Mouse (Mus musculus): ENCODE measurements around the gene Gmpr2. TPM values are rescaled to one million over a fixed set of nuclear protein-coding genes. Genes with fewer than 3 reads are reported as not detected.

Gmpr2 gene
- polyA plus RNA-seq, 1 experiment from 2014 or later, result 60.0 TPM

DNA sequence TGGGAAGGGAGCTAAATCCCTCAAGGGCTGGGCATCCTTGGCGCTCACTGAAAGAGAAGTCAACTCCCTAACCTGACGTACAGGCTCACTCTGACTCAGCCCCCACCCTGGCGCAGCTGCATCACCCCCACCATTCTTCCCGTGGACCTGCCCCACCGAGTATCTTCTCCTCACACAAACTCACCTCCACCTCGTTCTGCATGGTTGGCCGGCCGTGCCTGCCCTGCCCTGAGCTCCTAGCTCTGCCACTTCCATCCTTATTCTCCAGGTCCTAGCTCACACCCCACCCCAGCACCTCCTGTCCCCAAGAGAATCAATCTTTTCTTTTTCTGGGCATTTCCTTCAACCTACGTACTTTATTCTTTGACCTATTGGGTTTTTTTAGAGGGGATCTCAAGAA is 29.4 kb downstream of the Gmpr2 start:
- Histone ChIP-seq H3K4me3 (no peak overlapping the region), H3K27ac (no peak overlapping the region), H3K4me1 (replicated peaks) (0 out of 2 replicates have a peak, but pooled peaks cover 2% of the 10 kb centered on the region), H3K27me3 (ENCODE audit: insufficient read depth, poor library complexity, severe bottlenecking) (no peaks in the 10 kb centered on the region), H3K36me3 (no peaks in the 10 kb centered on the region), H3K9me3 (no peaks in the 10 kb centered on the region)
- 64% methylated on average over 9 of the region's 9 CpGs for WGBS
- DNase-seq (ENCODE audit: low spot score), result no peak

DNA sequence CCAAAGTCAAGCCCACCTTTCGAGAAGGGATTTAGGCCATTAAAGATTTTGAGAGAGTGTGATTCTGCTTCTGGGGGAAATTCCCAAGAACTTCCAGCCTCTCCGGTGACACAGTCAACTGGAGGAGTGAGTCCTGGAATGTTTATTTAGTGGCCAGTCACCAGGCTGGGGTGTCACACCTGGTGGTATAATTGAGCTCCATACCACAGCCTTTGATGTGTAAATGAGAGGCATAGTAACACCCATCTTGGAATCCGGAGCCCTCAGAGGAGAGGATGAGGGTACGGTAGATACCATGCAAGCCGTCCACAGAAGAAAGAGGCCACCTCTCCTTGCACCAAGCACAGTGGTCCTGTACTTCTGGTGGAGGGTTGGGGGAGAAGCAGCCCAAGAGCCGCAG is 31.0 kb downstream of the Gmpr2 start:
- no peaks in the 10 kb centered on the region for H3K27me3 ChIP-seq (ENCODE audit: insufficient read depth, poor library complexity, severe bottlenecking)
- WGBS, result 69% methylated on average over 6 of the region's 6 CpGs
- DNase-seq (ENCODE audit: low spot score), result no peak
- H3K27ac ChIP-seq, result no peak overlapping the region
- H3K9me3 ChIP-seq, result no peaks in the 10 kb centered on the region
- no peak overlapping the region for H3K4me3 ChIP-seq
- 0 out of 2 replicates have a peak, but pooled peaks cover 2% of the 10 kb centered on the region for H3K4me1 ChIP-seq (replicated peaks)
- H3K36me3 ChIP-seq, result no peaks in the 10 kb centered on the region

DNA sequence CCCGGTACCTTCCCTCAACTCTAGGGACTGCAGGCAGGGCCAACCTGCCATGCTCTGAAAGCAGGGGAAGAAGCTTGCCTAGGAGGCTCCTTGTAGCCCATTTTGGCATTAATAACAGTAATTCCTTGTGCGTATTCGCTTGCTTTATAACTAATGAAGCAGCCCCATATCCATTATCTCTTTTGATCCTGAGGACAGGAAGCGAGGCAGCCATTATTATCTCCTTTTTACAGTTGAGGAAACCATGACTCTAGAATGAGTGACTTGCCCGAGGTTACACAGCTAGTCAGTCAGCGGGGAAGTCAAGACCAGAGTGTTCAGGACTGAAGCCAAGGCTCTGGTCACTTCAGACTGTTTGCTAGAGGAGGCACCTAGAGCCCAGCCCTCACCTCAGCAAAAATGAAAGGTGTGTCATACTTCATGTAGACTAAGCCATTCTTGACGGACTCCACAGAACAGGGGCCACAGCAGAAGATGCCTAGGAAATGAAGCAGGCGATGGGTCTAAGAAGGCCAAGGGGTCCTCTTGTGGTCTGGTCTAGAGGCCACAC is 34.4 kb downstream of the Gmpr2 start:
- no peak for DNase-seq (ENCODE audit: low spot score)
- 0 out of 2 replicates have a peak, but pooled peaks cover under 1% of the 10 kb centered on the region for H3K4me1 ChIP-seq (replicated peaks)
- 92% methylated on average over 8 of the region's 8 CpGs for WGBS
- H3K36me3 ChIP-seq, result no peaks in the 10 kb centered on the region
- H3K27me3 ChIP-seq (ENCODE audit: insufficient read depth, poor library complexity, severe bottlenecking), result 0 out of 2 replicates have a peak, but pooled peaks cover 3% of the 10 kb centered on the region
- H3K9me3 ChIP-seq, result no peaks in the 10 kb centered on the region
- no peak overlapping the region for H3K27ac ChIP-seq
- H3K4me3 ChIP-seq, result no peak overlapping the region

DNA sequence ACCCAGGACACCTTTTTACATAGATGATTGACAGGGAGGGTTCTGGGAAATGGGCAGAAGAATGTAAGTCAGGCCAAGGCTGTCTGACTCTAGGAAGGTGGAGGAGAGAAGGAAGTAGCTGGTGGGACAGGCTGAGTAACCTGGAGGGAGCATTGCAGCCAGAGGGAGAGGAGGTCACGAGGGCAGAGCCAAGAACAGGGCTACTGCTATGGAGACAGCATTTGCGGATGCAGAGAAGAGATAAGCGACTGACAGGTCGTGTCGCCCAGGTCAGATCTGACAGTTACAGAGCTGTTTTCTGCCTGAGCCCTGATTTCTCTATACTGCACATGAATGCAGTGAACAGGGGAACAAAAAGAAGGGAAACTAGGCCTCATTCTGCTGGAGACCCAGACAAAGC is 35.7 kb downstream of the Gmpr2 start:
- H3K4me3 ChIP-seq, result no peak overlapping the region
- no peaks in the 10 kb centered on the region for H3K36me3 ChIP-seq
- 77% methylated on average over 5 of the region's 5 CpGs for WGBS
- no peaks in the 10 kb centered on the region for H3K9me3 ChIP-seq
- no peaks in the 10 kb centered on the region for H3K4me1 ChIP-seq (replicated peaks)
- no peak overlapping the region for H3K27ac ChIP-seq
- no peak for DNase-seq (ENCODE audit: low spot score)
- H3K27me3 ChIP-seq (ENCODE audit: insufficient read depth, poor library complexity, severe bottlenecking), result peaks cover 14% of the 10 kb centered on the region

DNA sequence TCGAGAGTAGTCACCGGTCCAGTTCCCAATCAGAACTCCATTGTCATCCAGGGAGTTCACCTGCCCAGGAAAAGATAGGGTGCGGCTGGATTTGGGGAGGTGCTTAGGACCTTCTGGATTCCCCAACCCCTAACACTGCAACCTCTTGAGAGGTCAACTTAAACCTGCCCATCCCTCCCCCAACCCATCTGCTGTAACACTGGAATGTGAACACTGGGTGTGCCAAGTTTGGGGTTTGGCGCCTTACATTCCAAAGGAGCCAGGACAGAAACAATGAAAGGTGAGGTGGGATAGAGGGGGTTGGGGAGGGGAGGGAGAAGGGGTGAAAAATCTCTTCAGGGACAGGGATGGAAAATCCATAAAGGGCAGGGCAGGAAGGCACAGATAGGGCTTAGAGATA is 37.8 kb downstream of the Gmpr2 start:
- H3K27ac ChIP-seq, result no peak overlapping the region
- H3K9me3 ChIP-seq, result no peaks in the 10 kb centered on the region
- WGBS, result 86% methylated on average over 4 of the region's 4 CpGs
- H3K27me3 ChIP-seq (ENCODE audit: insufficient read depth, poor library complexity, severe bottlenecking), result peaks cover 33% of the 10 kb centered on the region
- DNase-seq (ENCODE audit: low spot score), result no peak
- H3K4me3 ChIP-seq, result no peak overlapping the region
- peaks cover 13% of the 10 kb centered on the region for H3K4me1 ChIP-seq (replicated peaks)
- no peaks in the 10 kb centered on the region for H3K36me3 ChIP-seq

DNA sequence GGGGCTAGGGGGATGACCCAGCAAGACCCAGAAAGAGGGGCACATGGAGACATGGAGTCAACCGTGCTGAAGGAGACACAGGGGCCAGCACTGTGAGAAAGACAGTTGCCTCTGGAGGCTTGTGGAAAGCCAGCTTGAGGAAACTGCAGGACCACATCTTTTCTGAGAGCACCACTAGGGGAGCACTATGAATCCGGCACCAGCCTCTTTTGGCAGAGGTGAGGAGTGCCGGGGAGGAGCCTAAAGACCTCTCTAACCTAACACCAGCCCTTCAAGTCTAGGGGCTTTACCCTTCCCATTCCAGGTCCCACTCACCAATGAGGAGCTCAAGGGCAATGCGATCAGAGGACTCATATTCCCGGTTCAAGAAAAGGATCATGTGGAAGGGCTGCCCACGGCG is 40.0 kb downstream of the Gmpr2 start:
- H3K36me3 ChIP-seq, result peaks cover 9% of the 10 kb centered on the region
- no peak overlapping the region for H3K4me3 ChIP-seq
- DNase-seq (ENCODE audit: low spot score), result no peak
- no peak overlapping the region for H3K27ac ChIP-seq
- peaks cover 13% of the 10 kb centered on the region for H3K4me1 ChIP-seq (replicated peaks)
- whole genome bisulfite sequencing, result 80% methylated on average over 7 of the region's 7 CpGs
- peaks cover 33% of the 10 kb centered on the region for H3K27me3 ChIP-seq (ENCODE audit: insufficient read depth, poor library complexity, severe bottlenecking)
- H3K9me3 ChIP-seq, result no peaks in the 10 kb centered on the region

DNA sequence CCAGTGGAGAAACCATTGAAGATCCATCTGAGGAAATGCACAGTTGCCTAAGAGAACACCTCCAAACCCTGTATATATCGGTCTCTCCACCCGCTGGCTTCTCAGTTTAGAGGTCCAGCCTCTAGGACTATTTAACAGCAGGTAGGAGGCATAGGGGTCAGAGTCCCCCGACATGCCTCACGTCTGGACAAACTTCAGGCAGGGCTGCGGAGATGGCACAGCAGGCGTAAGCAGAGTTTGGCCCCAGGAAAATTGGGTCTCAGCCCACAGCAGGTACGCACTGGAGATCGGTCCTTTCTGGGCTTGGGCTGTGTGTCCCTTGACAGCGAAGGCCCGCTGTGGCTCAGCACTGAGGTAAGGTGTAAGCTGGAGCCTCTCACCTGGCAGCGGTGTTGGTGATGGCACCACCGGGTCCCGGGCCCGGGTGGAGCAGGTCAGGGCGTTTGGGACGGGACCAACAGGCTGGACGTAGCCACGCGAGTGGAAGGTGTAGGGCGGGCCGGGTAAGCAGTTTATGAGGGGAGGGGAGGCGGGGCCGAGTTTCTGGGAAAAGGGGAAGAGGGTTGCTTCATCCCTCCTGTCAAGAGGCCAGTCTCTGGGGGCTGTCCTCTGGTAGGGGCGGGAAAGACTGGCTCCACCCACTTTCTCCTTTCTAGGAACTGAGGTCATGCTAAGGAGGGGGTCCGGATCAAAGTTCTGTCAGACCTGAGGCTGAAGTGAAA is 41.4 kb downstream of the Gmpr2 start:
- Histone ChIP-seq H3K27ac (peak overlapping the region; percentile 29; the same call in 1 of the 2 replicates), H3K27me3 (ENCODE audit: insufficient read depth, poor library complexity, severe bottlenecking) (peaks cover 33% of the 10 kb centered on the region), H3K36me3 (peaks cover 22% of the 10 kb centered on the region), H3K4me3 (peak overlapping the region; percentile 37), H3K9me3 (no peaks in the 10 kb centered on the region), H3K4me1 (replicated peaks) (peaks cover 13% of the 10 kb centered on the region)
- no peak for DNase-seq (ENCODE audit: low spot score)
- 16% methylated on average over 25 of the region's 25 CpGs for WGBS

DNA sequence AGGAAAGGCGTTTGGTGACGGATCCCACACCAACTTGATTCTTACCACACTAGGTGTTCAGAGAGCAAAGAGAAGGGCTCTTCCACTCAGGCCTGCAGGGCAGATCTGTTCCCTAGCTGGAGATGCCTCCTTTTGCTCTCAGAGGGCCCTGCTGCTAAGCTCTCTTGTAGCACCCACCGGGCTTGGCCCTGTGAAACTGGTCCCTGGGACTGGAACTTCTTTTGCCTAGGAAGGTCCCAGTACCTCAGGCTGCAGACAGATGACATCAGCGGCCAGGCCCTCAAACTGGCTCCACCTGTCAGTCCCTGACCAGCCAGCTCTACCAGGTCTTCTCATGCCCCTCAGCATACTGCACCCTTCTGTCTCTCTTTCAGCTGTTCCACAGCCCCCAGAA is 42.0 kb downstream of the Gmpr2 start, which contains the start of gene Tgm1:
TSS of gene Tgm1 (minus strand) at position 198 of the 394 bp plus-strand sequence.
- peaks cover 28% of the 10 kb centered on the region for H3K36me3 ChIP-seq
- H3K27me3 ChIP-seq (ENCODE audit: insufficient read depth, poor library complexity, severe bottlenecking), result peaks cover 33% of the 10 kb centered on the region
- H3K9me3 ChIP-seq, result no peaks in the 10 kb centered on the region
- H3K4me1 ChIP-seq (replicated peaks), result peaks cover 13% of the 10 kb centered on the region
- no peak for DNase-seq (ENCODE audit: low spot score)
- H3K27ac ChIP-seq, result peak within 1 kb of the TSS; percentile 29; the same call in 1 of the 2 replicates
- peak within 1 kb of the TSS; percentile 37 for H3K4me3 ChIP-seq
- 31% methylated on average over 4 of the region's 4 CpGs for WGBS

DNA sequence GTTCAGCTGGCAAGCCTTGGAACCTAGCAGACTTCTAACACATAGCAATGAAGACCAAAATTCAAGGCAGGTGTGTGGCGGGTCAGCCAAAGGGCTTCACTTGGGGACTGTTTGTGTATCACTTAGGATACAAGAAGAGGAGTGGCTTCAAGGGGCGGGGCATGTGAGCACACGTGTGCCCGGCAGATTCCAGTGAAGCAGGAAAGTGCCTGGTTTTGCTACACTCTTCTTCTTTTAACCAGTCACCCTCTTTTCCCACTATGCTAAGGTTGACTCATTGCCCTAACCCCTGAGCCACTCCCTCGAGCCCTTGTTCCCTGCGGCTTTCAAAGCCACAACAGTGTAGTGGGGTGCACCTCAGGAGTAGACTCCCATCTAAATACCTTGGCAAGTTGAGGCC is 43.2 kb downstream of the Gmpr2 start:
- no peaks in the 10 kb centered on the region for H3K9me3 ChIP-seq
- H3K4me1 ChIP-seq (replicated peaks), result peaks cover 13% of the 10 kb centered on the region
- no peak overlapping the region for H3K27ac ChIP-seq
- no peak overlapping the region for H3K4me3 ChIP-seq
- H3K27me3 ChIP-seq (ENCODE audit: insufficient read depth, poor library complexity, severe bottlenecking), result peaks cover 33% of the 10 kb centered on the region
- 37% methylated on average over 6 of the region's 6 CpGs for WGBS
- no peak for DNase-seq (ENCODE audit: low spot score)
- peaks cover 39% of the 10 kb centered on the region for H3K36me3 ChIP-seq

DNA sequence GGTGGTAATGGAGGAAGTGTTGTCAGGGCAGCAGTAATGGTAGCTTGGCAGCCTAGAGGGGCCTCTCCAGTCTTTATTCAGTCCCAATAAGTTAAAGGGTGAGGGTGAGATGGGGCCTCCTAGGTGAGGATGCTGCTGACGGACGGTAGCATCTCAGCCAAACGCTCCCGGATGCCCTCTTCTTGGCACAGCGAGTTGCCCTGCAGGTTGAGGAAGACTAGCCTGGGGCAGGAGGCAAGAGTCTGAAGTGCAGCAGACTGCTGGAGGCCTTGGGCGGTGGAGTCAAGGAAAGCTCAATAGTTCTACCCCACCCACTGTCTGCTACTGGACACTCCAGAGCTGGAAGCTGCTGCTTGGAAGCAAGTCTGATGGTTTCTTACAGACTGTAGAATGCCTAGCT is 44.5 kb downstream of the Gmpr2 start:
- no peak for DNase-seq (ENCODE audit: low spot score)
- no peak overlapping the region for H3K4me3 ChIP-seq
- WGBS, result 91% methylated on average over 6 of the region's 6 CpGs
- H3K27ac ChIP-seq, result no peak overlapping the region
- H3K9me3 ChIP-seq, result no peaks in the 10 kb centered on the region
- H3K4me1 ChIP-seq (replicated peaks), result peaks cover 17% of the 10 kb centered on the region
- peaks cover 30% of the 10 kb centered on the region for H3K27me3 ChIP-seq (ENCODE audit: insufficient read depth, poor library complexity, severe bottlenecking)
- peaks cover 45% of the 10 kb centered on the region for H3K36me3 ChIP-seq

DNA sequence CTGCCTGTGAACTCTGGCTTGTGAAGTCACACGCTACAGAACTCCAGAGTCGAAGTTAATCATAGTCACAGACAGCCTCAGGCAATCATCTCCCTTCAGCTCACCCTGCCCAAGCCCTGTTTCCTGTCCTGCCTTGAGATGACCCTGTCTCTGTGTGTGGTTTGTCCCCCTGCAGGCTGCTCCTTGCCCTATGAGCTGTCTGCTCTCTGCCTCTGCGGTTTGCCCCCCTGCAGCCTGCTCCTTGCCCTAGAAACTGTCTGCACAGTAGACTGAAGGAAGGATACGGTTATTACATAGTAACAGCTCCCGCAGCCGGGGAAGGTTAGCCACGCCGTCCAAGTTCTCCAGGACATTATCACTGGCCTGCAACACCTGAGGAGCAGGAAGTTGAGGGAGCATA is 45.1 kb downstream of the Gmpr2 start:
- H3K9me3 ChIP-seq, result no peaks in the 10 kb centered on the region
- peaks cover 45% of the 10 kb centered on the region for H3K36me3 ChIP-seq
- H3K4me3 ChIP-seq, result no peak overlapping the region
- 69% methylated on average over 8 of the region's 8 CpGs for WGBS
- peaks cover 22% of the 10 kb centered on the region for H3K4me1 ChIP-seq (replicated peaks)
- no peak overlapping the region for H3K27ac ChIP-seq
- peaks cover 24% of the 10 kb centered on the region for H3K27me3 ChIP-seq (ENCODE audit: insufficient read depth, poor library complexity, severe bottlenecking)
- DNase-seq (ENCODE audit: low spot score), result no peak

DNA sequence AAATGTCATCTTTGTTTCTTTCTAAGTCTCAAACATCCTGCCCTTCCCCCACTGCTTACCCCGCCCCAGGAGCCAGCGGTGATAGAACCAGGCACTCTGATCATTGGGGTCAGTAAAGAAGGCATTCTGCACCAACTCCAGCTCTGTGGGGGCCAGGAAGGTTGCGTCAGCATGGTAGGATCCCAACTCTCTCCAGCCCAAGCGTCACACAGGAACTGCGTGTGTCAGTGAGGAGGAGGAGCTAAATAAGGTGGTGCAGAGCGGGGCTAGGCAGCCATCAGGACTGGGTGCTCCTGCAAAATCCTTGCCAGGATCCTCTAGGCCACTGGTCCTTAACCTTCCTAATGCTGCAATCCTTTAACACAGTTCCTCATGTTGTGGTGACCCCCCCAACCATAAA is 48.0 kb downstream of the Gmpr2 start:
- no peak overlapping the region for H3K27ac ChIP-seq
- H3K9me3 ChIP-seq, result no peaks in the 10 kb centered on the region
- no peaks in the 10 kb centered on the region for H3K27me3 ChIP-seq (ENCODE audit: insufficient read depth, poor library complexity, severe bottlenecking)
- 90% methylated on average over 6 of the region's 6 CpGs for WGBS
- no peak overlapping the region for H3K4me3 ChIP-seq
- DNase-seq (ENCODE audit: low spot score), result no peak
- peaks cover 45% of the 10 kb centered on the region for H3K36me3 ChIP-seq
- H3K4me1 ChIP-seq (replicated peaks), result peaks cover 16% of the 10 kb centered on the region

DNA sequence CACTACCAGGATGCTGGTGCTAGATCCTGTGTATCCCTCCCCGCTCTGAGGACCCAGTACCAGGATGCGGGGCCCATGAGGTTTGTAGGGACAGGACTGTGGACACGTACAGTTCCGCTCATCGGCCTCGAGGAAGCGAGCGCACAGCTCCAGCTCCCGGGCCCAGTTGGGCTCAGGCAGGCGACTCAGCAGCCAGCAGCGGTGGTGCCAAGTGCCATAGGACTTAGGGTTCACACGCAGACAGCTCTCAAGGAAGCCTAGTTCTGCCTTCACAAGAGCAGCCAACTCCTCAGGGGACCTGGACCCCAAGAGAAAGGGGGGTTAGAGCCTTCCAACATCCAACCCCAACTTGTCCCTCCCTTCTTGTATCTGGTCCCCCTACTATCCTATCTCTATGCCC is 48.9 kb downstream of the Gmpr2 start:
- WGBS, result 94% methylated on average over 12 of the region's 12 CpGs
- H3K36me3 ChIP-seq, result peaks cover 45% of the 10 kb centered on the region
- H3K27me3 ChIP-seq (ENCODE audit: insufficient read depth, poor library complexity, severe bottlenecking), result no peaks in the 10 kb centered on the region
- DNase-seq (ENCODE audit: low spot score), result no peak
- H3K9me3 ChIP-seq, result no peaks in the 10 kb centered on the region
- H3K4me3 ChIP-seq, result peak overlapping the region; percentile 87; the same call in 1 of the 2 replicates
- peaks cover 16% of the 10 kb centered on the region for H3K4me1 ChIP-seq (replicated peaks)
- no peak overlapping the region for H3K27ac ChIP-seq
